Mouse (Mus musculus) embryonic facial prominence, embryonic 13.5 days (tissue): ENCODE measurements at regions not wholly inside any gene's neighbourhood (a gene's known extent, or its start where the extent isn't known, plus 50 kb on each side); places are given as distances from the start of the nearest gene placed in this dataset.

Source experiments
- ATAC-seq: fragments of 200-750 bp; cut with Nextera tagmentation; 2 replicates; pipeline ENCODE4 v1.8.0; 2017; ENCODE audit warnings: low read depth; ENCODE audit not compliant: insufficient number of reproducible peaks, insufficient read depth, low FRiP score, low TSS enrichment
- H3K27ac ChIP-seq: fragments of 300-500 bp; sonication (generic); 2 replicates; pipeline ENCODE4 v1.5.1; 2015; ENCODE audit warnings: moderate library complexity, mild to moderate bottlenecking, inconsistent platforms
- H3K27me3 ChIP-seq: fragments of 300-500 bp; sonication (generic); 2 replicates; pipeline ENCODE4 v1.6.1; 2015; ENCODE audit warnings: mild to moderate bottlenecking, inconsistent platforms
- H3K36me3 ChIP-seq: fragments of 300-500 bp; sonication (generic); 2 replicates; pipeline ENCODE4 v1.6.1; 2015; ENCODE audit warnings: mild to moderate bottlenecking, inconsistent platforms
- H3K4me1 ChIP-seq: fragments of 300-500 bp; sonication (generic); 2 replicates; pipeline ENCODE4 v1.6.1; 2015; ENCODE audit warnings: inconsistent platforms
- H3K4me2 ChIP-seq: fragments of 300-500 bp; sonication (generic); 2 replicates; pipeline ENCODE4 v1.6.1; 2015; ENCODE audit warnings: moderate library complexity, mild to moderate bottlenecking, inconsistent platforms
- H3K4me3 ChIP-seq: fragments of 300-500 bp; sonication (generic); 2 replicates; pipeline ENCODE4 v1.5.1; 2015; ENCODE audit warnings: mild to moderate bottlenecking, inconsistent platforms
- H3K9ac ChIP-seq: fragments of 300-500 bp; sonication (generic); 2 replicates; pipeline ENCODE4 v1.6.1; 2015; ENCODE audit warnings: mild to moderate bottlenecking, inconsistent platforms
- H3K9me3 ChIP-seq: fragments of 300-500 bp; sonication (generic); 2 replicates; pipeline ENCODE4 v1.6.1; 2016; ENCODE audit warnings: inconsistent platforms
- WGBS: fragments of 180-500 bp; shearing (Covaris S2); methylation state at CpG from one replicate; pipeline ENCODE4 v1.1.7; 2015; ENCODE audit warnings: mixed read lengths; 5-methylcytosine and 5-hydroxymethylcytosine counted together

GRCm38 (mm10) chr9:59232682-59233081 lies 58.7 kb upstream of the Adpgk start:
- no peak overlapping the region for H3K4me3 ChIP-seq
- H3K27ac ChIP-seq, result no peak overlapping the region
- no peaks in the 10 kb centered on the region for H3K4me1 ChIP-seq
- H3K36me3 ChIP-seq, result no peaks in the 10 kb centered on the region
- no peak for ATAC-seq
- peaks cover 3% of the 10 kb centered on the region; the same call in 1 of the 2 replicates for H3K9me3 ChIP-seq
- no peak overlapping the region for H3K4me2 ChIP-seq
- 29% methylated on average over 3 of the region's 3 CpGs for WGBS
- H3K27me3 ChIP-seq, result no peaks in the 10 kb centered on the region
- H3K9ac ChIP-seq, result no peak overlapping the region

DNA sequence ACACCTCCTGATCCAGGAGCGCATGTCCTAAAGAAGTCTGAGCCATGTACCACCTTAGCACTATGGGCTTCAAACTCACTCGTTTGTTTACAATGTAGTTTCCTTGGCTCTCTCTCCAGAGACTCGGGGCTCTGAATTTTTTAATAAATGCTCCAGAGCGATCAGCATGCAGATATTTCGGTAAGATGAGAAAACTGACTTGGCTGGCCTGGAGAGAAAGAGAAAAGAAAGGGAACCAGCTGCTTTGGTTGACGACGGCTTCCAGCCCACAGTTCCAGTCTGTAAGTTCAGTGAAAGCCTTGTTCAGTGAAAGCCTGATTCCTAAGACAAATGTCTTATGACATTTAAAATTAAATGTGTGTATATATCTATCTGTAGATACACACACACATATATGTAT lies 59.4 kb upstream of the Adpgk start:
- H3K4me2 ChIP-seq, result no peak overlapping the region
- no peaks in the 10 kb centered on the region for H3K27me3 ChIP-seq
- no peaks in the 10 kb centered on the region for H3K36me3 ChIP-seq
- no peak overlapping the region for H3K9ac ChIP-seq
- H3K4me3 ChIP-seq, result no peak overlapping the region
- H3K4me1 ChIP-seq, result no peaks in the 10 kb centered on the region
- 65% methylated on average over 7 of the region's 7 CpGs for WGBS
- no peak overlapping the region for H3K27ac ChIP-seq
- ATAC-seq, result no peak
- H3K9me3 ChIP-seq, result peaks cover 5% of the 10 kb centered on the region; the same call in 1 of the 2 replicates

- Histone ChIP-seq H3K4me1 (no peaks in the 10 kb centered on the region), H3K9ac (no peak overlapping the region), H3K27ac (no peak overlapping the region), H3K36me3 (no peaks in the 10 kb centered on the region), H3K9me3 (peaks cover 5% of the 10 kb centered on the region; the same call in 1 of the 2 replicates), H3K4me2 (no peak overlapping the region), H3K27me3 (no peaks in the 10 kb centered on the region), H3K4me3 (no peak overlapping the region)
- 84% methylated on average over 5 of the region's 5 CpGs for WGBS
- ATAC-seq, result no peak
Measured at GRCm38 (mm10) chr9:59231186-59231585, 60.2 kb upstream of the Adpgk start.

DNA sequence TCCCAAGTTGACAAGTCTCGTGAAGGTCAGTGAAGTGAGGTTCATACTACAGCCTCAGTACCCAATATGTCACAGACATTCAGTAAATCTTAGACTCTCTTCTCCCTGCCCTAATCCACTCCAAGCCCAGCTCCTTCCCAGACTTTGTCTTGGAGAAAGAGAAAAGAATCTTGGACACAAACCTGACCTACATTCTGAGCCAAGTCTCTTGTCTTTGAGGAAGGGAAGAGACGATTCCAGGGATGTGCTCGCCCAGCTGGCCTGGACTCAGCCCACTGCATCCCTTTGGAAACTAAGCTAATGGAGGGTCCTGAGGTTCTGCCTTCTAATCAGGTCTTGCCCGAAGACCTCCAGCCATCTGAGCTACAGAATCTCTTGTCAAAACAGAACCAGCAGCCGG lies 61.2 kb upstream of the Adpgk start:
- H3K4me3 ChIP-seq, result no peak overlapping the region
- ATAC-seq, result no peak
- no peaks in the 10 kb centered on the region for H3K4me1 ChIP-seq
- H3K36me3 ChIP-seq, result no peaks in the 10 kb centered on the region
- WGBS, result 86% methylated on average over 5 of the region's 5 CpGs
- no peaks in the 10 kb centered on the region for H3K27me3 ChIP-seq
- no peak overlapping the region for H3K4me2 ChIP-seq
- no peak overlapping the region for H3K27ac ChIP-seq
- H3K9me3 ChIP-seq, result peaks cover 5% of the 10 kb centered on the region; the same call in 1 of the 2 replicates
- no peak overlapping the region for H3K9ac ChIP-seq

- no peak for ATAC-seq
- WGBS, result 66% methylated on average over 4 of the region's 4 CpGs
- no peak overlapping the region for H3K4me3 ChIP-seq
Measured at GRCm38 (mm10) chr9:59227948-59228347, 63.4 kb upstream of the Adpgk start.

GRCm38 (mm10) chr9:59226361-59226760 lies 65.0 kb upstream of the Adpgk start:
- no peak for ATAC-seq
- no peaks in the 10 kb centered on the region for H3K4me1 ChIP-seq
- H3K36me3 ChIP-seq, result no peaks in the 10 kb centered on the region
- H3K9me3 ChIP-seq, result peaks cover 5% of the 10 kb centered on the region; the same call in 1 of the 2 replicates
- 77% methylated on average over 4 of the region's 4 CpGs for WGBS
- no peak overlapping the region for H3K27ac ChIP-seq
- no peaks in the 10 kb centered on the region for H3K27me3 ChIP-seq
- no peak overlapping the region for H3K4me3 ChIP-seq
- no peak overlapping the region for H3K4me2 ChIP-seq
- H3K9ac ChIP-seq, result no peak overlapping the region

More at GRCm38 (mm10) chr9:59227948-59228347, 63.4 kb upstream of the Adpgk start:
- Histone ChIP-seq H3K9ac (no peak overlapping the region), H3K27me3 (no peaks in the 10 kb centered on the region), H3K4me1 (no peaks in the 10 kb centered on the region), H3K4me2 (no peak overlapping the region), H3K27ac (no peak overlapping the region), H3K36me3 (no peaks in the 10 kb centered on the region), H3K9me3 (peaks cover 5% of the 10 kb centered on the region; the same call in 1 of the 2 replicates)

DNA sequence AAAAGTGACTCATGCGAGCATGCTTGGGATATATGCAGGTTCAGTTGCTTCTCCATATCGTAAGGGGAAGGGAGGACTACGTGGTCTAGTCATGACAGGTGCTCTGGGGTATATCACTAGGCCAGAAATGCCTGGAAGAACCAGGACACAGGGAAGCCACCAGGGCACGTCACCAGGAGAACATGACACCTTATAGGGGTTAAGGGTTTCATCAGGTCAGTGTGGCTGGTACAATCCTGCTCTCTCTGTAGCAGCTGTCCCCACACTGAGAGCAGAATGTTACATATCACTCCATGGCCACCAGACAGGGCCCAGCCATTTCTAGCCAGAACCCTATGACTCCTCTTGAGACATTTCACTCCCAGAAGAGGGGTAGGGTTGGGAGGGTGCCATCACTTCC lies 72.1 kb upstream of the Adpgk start:
- 80% methylated on average over 4 of the region's 4 CpGs for WGBS
- Histone ChIP-seq H3K27ac (no peak overlapping the region), H3K9ac (no peak overlapping the region), H3K27me3 (no peaks in the 10 kb centered on the region), H3K4me2 (no peak overlapping the region), H3K4me1 (no peaks in the 10 kb centered on the region), H3K4me3 (no peak overlapping the region), H3K36me3 (no peaks in the 10 kb centered on the region), H3K9me3 (no peaks in the 10 kb centered on the region)
- no peak for ATAC-seq

- 80% methylated on average over 15 of the region's 15 CpGs for WGBS
- Histone ChIP-seq H3K27me3 (no peaks in the 10 kb centered on the region), H3K4me2 (no peak overlapping the region)
Measured at GRCm38 (mm10) chr9:59202654-59203514, 88.5 kb upstream of the Adpgk start.

GRCm38 (mm10) chr9:59199495-59200196 lies 91.7 kb upstream of the Adpgk start:
- ATAC-seq, result no peak

More at GRCm38 (mm10) chr9:59202654-59203514, 88.5 kb upstream of the Adpgk start:
- ATAC-seq, result no peak
- no peak overlapping the region for H3K4me3 ChIP-seq
- peaks cover 33% of the 10 kb centered on the region for H3K4me1 ChIP-seq
- H3K9me3 ChIP-seq, result no peaks in the 10 kb centered on the region
- H3K36me3 ChIP-seq, result no peaks in the 10 kb centered on the region
- no peak overlapping the region for H3K27ac ChIP-seq
- H3K9ac ChIP-seq, result no peak overlapping the region

GRCm38 (mm10) chr9:59198221-59198875 lies 93.0 kb upstream of the Adpgk start:
- peaks cover 36% of the 10 kb centered on the region for H3K4me1 ChIP-seq
- no peaks in the 10 kb centered on the region for H3K9me3 ChIP-seq
- H3K9ac ChIP-seq, result no peak overlapping the region
- WGBS, result 37% methylated on average over 6 of the region's 6 CpGs
- no peak overlapping the region for H3K27ac ChIP-seq
- no peaks in the 10 kb centered on the region for H3K27me3 ChIP-seq
- H3K4me2 ChIP-seq, result no peak overlapping the region
- H3K36me3 ChIP-seq, result no peaks in the 10 kb centered on the region
- no peak for ATAC-seq
- H3K4me3 ChIP-seq, result no peak overlapping the region

More at GRCm38 (mm10) chr9:59199495-59200196, 91.7 kb upstream of the Adpgk start:
- Histone ChIP-seq H3K4me1 (peaks cover 36% of the 10 kb centered on the region), H3K4me2 (peak overlapping the region; percentile 46), H3K9me3 (no peaks in the 10 kb centered on the region), H3K27me3 (no peaks in the 10 kb centered on the region), H3K27ac (peak overlapping the region; percentile 76), H3K36me3 (no peaks in the 10 kb centered on the region), H3K9ac (no peak overlapping the region), H3K4me3 (no peak overlapping the region; the same call in 1 of the 2 replicates)
- WGBS, result 32% methylated on average over 19 of the region's 19 CpGs

GRCm38 (mm10) chr9:59197506-59197905 lies 93.9 kb upstream of the Adpgk start:
- no peak overlapping the region for H3K4me3 ChIP-seq
- H3K9ac ChIP-seq, result no peak overlapping the region
- no peaks in the 10 kb centered on the region for H3K9me3 ChIP-seq
- peaks cover 31% of the 10 kb centered on the region for H3K4me1 ChIP-seq
- H3K36me3 ChIP-seq, result no peaks in the 10 kb centered on the region
- ATAC-seq, result no peak
- no peak overlapping the region for H3K27ac ChIP-seq
- WGBS, result 77% methylated on average over 12 of the region's 12 CpGs
- no peak overlapping the region for H3K4me2 ChIP-seq
- H3K27me3 ChIP-seq, result no peaks in the 10 kb centered on the region
